Mouse (Mus musculus) adrenal gland, adult 2 months (tissue): Measurements from ENCODE around the gene Chka. TPM values are rescaled to one million over a fixed set of nuclear protein-coding genes. Genes with fewer than 3 reads are reported as not detected.

Experiments
- DNase-seq: peaks from one replicate; pipeline ENCODE4 v3.0.0; 2021
- polyA plus RNA-seq: library from polyadenylated mRNA; depleted of rRNA; stranded (reverse); fragments of >200 nt; gene quantifications from 2 replicates; pipeline ENCODE4 v1.2.3, GENCODE M21; 2012
- total RNA-seq, 2 experiments: library from RNA; stranded (reverse); gene quantifications; 2 replicates each; pipeline ENCODE4 v1.2.3; 2021

Gene Chka
- total and polyA plus RNA-seq, 3 experiments, result 42.1 to 149 (median 124) TPM

DNA sequence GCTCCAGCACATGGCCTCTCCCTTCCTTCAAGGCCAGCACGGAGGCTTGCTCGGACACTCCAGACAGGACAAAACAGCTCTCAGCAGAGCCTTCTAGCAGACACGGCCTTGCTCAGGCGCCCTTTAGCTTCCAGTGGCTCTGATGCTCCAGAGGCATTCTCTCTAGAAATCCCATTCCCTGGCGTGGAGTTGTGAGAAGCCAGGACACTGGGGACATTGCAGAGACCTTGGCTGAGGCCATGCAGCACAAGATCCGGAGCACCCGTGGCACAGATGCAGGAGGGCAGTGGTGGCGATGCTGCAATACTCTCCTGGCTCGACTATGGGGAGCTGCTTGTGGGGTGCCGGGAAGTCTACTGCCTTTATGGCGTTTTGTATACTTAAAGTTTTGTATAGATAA, 65.2 kb downstream of the Chka start:
- DNase-seq, result no peak

GRCm38 (mm10) chr19:3919928-3920327, 68.4 kb downstream of the Chka start:
- DNase-seq, result peak; percentile 63

DNA sequence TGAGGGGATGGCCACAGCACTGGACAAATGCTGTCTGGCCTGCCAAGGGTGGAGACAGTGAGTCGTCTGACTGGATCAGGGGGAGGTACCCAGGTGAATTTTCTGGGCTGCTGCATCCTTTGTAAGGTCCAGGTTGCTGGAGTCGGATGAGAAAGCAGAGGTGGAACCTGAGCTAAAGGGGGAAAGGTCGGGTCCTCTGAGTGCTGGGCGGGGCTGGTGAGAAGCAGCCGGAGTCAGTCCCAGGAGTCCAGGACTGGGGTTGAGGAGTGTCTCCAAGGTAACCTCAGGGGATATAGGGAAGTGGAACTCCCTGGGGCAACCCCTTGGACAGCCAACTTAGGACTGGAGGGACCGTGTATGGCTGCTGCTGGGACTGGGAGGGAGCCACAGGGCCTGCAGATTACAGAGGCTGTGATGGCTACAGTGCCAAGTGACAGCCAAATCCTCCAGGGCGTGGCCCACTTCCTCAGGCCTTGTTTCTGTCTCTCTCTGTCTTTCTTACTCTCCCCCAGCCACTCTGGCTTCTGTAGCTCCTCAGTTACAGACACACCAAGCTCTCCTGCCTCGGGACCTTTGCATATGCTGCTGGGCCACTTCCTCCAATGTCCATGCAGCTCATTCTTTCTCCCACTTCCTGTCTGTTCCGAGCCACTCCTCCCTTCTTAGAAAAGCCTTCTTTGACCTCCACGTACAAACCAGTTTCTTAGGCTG, 71.2 kb downstream of the Chka start:
- DNase-seq, result no peak

- DNase-seq, result no peak
Measured at GRCm38 (mm10) chr19:3923586-3923985, 72.0 kb downstream of the Chka start.

- DNase-seq, result peak; percentile 83
Measured at GRCm38 (mm10) chr19:3924190-3924589, 72.6 kb downstream of the Chka start.

GRCm38 (mm10) chr19:3924868-3925267, 73.3 kb downstream of the Chka start:
- no peak for DNase-seq

GRCm38 (mm10) chr19:3925859-3926258, 74.3 kb downstream of the Chka start:
- no peak for DNase-seq

DNA sequence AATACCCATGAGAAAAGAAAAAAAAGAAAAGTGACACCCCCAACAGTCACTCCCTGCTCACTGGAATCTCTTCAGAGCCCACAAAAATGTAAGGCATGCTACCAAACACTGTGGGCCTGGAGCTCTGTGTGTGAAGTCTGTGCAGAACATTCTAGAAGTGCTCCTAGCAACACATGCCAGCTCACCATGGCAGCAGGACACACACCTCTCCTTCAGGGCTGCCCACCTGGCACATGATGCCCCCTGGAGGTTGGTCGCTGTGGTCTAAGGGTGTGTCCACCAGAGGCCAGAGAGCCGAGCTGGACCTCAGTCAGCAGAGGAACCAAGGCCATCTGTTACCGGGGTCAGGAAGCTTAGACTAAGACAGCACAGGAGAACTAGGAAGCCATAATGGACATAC, 74.7 kb downstream of the Chka start:
- DNase-seq, result peak; percentile 54

GRCm38 (mm10) chr19:3926685-3927084, 75.1 kb downstream of the Chka start:
- DNase-seq, result no peak

DNA sequence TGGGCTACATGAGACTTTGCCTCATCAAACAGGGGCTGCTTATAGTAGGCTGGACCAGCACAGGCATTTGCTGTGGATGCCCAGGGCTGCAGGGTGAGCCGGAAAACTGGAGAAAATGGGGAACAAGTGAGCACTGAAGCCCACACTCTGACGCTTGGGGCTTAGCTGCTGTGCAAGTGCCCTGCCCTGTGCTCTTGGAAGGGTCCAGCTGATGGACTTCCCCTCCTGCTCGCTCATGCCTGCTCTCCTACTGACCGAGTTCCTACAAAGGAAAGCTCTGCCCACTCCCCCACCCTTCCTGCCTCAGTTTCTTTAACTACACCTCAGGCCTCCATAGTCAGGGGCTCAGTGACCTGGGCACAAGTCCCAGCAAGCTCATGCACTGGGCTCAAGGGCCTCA, 76.4 kb downstream of the Chka start:
- no peak for DNase-seq

GRCm38 (mm10) chr19:3928779-3929178, 77.2 kb downstream of the Chka start:
- no peak for DNase-seq

DNA sequence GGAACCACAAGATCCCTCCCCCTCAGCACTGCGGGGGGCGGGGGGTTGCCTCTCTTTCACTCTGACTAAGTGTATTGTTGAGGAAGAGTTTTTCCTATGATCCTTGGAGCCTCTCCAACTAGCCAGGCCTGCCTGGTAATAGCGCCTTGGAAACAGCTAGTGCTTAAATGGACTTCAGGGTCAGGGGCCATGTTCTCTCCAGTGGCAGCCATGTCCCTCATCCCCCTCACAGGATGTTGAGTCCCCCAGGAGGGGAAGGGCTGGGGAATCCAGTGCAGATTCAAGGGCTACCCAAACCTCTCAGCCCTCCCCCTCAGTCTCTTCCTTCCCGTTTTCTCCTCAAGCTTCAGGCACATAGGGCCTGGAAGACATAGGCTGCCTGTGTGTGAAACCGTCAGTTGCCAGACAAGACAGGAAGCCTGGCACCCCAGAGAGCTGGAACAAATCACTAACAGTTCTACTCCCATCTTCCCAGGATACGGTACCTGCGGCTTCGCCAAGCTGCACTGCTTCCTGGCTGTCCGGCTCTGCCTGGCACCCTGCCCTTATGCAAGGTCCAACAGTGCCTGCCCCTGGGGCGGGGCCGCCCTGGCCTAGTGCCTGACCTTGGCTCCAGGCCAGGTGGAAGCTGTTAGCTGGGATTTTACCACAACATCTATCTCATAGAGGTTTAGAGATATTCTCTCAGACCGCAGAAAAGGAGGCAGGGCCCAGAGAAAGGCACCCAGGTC, 77.8 kb downstream of the Chka start, which contains the start of gene Aldh3b1:
TSS of gene Aldh3b1 (minus strand) at position 598 of the 731 bp plus-strand sequence.
- peak; percentile 98 for DNase-seq

- no peak for DNase-seq
Measured at GRCm38 (mm10) chr19:3930262-3931057, 78.9 kb downstream of the Chka start.

DNA sequence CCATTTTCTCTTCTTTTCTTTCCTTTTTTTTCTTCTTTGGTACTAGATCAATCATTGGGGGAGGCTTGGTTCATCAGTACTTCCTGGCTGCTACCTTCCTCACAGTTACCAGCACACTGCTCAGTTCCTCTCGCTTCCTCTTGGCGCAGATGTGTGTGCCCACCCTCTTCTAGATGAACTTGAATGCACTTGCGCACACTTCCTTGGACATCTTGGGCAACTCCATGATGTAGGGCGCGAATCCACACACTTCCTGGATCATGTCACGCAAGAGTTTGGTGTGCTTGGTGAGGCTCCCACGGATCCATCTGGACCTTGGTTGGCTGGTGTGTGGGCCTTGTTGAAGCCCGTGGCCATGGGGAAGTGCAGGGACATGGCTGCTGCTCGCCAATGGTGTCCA, 80.1 kb downstream of the Chka start:
- no peak for DNase-seq

GRCm38 (mm10) chr19:3935032-3935895, 83.7 kb downstream of the Chka start, which contains the start of gene Unc93b1:
Gene Unc93b1, plus strand, starts transcription at chr19:3935186.
- peak; percentile 92 for DNase-seq

DNA sequence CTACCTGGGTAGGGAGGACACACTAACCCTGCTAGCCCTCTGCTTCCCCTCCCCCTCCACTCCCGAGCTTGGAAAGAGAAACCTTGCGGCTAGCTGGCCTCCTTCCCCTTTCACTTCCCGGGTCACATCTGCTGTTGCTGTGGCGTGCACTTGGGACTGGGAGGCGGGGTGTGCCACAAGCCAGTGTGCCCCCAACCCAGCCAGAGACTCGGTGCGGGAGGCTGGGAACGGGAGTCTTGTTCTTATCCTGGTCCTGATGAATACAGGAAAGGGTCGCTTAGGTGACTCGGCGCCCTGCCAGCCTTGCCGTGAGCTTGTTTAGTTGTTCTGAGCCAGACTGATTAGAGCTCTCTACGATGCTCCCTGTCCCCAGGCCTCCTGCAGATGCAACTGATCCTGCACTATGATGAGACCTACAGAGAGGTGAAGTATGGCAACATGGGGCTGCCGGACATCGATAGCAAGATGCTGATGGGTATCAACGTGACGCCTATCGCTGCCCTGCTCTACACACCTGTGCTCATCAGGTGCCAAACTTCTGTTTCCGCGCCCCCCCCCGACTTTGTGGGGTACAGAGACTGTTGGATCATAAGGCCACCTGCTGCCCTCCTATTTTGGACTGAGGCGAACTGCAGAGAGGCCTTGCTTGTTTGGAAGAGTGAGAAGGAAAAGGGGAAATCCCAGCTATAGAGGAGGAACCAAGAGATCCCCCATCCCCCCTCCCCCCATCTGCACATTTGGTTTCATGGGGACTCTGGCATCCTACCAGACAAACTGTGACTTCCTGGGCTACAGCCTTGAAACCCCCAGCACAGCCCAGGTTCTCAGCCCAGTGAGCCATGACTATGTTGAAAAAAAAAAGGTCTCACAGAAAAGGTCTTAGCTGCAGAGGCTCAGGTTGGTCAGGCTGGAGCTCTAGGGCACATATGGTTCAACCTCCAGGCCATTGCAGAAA, 84.6 kb downstream of the Chka start:
- peak; percentile 79 for DNase-seq

- DNase-seq, result no peak
Measured at GRCm38 (mm10) chr19:3942315-3942714, 90.7 kb downstream of the Chka start.

GRCm38 (mm10) chr19:3942986-3943735, 91.6 kb downstream of the Chka start:
- no peak for DNase-seq
